Mouse (Mus musculus) intestine, postnatal 0 days (tissue): ENCODE results near the gene Rgs3. TPM values are rescaled to one million over a fixed set of nuclear protein-coding genes. Genes with fewer than 3 reads are reported as not detected.

Experiments used
- ATAC-seq: fragments of 200-750 bp; cut with Nextera tagmentation; 2 replicates; pipeline ENCODE4 v1.8.0; 2017; ENCODE audit warnings: mild to moderate bottlenecking, moderate TSS enrichment, moderate library complexity
- H3K27ac ChIP-seq: fragments of 300-500 bp; sonication (generic); 2 replicates; pipeline ENCODE4 v1.5.1; 2014; ENCODE audit warnings: mild to moderate bottlenecking, low read depth, low read length, moderate library complexity
- H3K27me3 ChIP-seq: fragments of 300-500 bp; sonication (generic); replicated peaks from 2 replicates; pipeline ENCODE4 v1.6.1; 2014; ENCODE audit warnings: low read length, mixed read lengths; ENCODE audit not compliant: control insufficient read depth, insufficient read depth
- H3K36me3 ChIP-seq: fragments of 300-500 bp; sonication (generic); 2 replicates; pipeline ENCODE4 v1.6.1; 2014; ENCODE audit warnings: mild to moderate bottlenecking, moderate library complexity; ENCODE audit not compliant: control insufficient read depth, insufficient read depth
- H3K4me1 ChIP-seq: fragments of 300-500 bp; sonication (generic); replicated peaks from 2 replicates; pipeline ENCODE4 v1.6.1; 2014; ENCODE audit warnings: antibody characterized with exemption, low read length, mixed read lengths; ENCODE audit not compliant: control insufficient read depth, insufficient read depth
- H3K4me2 ChIP-seq: fragments of 300-500 bp; sonication (generic); replicated peaks from 2 replicates; pipeline ENCODE4 v1.6.1; 2014; ENCODE audit warnings: low read depth, mild to moderate bottlenecking, moderate library complexity
- H3K4me3 ChIP-seq: fragments of 300-500 bp; sonication (generic); 2 replicates; pipeline ENCODE4 v1.5.1; 2014; ENCODE audit warnings: low read depth, low read length
- H3K9ac ChIP-seq: fragments of 300-500 bp; sonication (generic); 2 replicates; pipeline ENCODE4 v1.6.1; 2014; ENCODE audit warnings: mild to moderate bottlenecking, low read depth, low read length
- H3K9me3 ChIP-seq: fragments of 300-500 bp; sonication (generic); 2 replicates; pipeline ENCODE4 v1.6.1; 2016; ENCODE audit warnings: mixed run types; ENCODE audit not compliant: control insufficient read depth
- CTCF ChIP-seq: sonication (generic); IDR thresholded peaks from 2 replicates; pipeline ENCODE4 v1.5.1; 2016; ENCODE audit warnings: low read depth, mild to moderate bottlenecking, control low read depth, antibody characterized with exemption, moderate library complexity
- WGBS: fragments of 180-500 bp; shearing (Covaris S2); extraction: QIAGEN DNeasy Blood & Tissue Kit; methylation state at CpG from one replicate; pipeline ENCODE4 v1.1.7; 2014; 5-methylcytosine and 5-hydroxymethylcytosine counted together
- polyA plus RNA-seq: library from polyadenylated mRNA; unstranded; fragments of >200 nt; fragmentation: Nextera tagmentation; extraction: Ambion mirVana; gene quantifications from 2 replicates; pipeline ENCODE4 v1.2.1, GENCODE M21; 2015

Gene Rgs3
- polyA plus RNA-seq, 1 experiment from 2014 or later: 30.1 TPM

DNA sequence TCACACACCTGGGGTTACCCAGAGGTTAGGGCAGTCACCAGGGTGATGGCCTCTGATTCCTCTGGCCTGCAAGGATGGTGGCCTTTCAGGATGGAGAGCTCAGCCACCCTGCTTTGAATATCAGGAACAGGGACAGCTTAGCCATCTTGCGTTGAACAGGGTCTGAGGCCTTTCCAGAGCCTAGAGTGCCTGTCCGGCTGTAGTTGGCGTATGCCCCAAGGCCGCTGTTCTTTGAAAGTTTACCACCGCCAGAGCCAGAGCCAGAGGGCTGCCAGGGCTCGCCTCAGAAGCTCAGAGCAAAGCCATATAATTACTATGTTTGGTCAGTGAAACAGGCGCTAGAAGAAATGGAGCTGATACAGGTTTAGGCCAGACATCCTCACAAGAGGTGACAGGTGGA is 68.9 kb downstream of the Rgs3 start:
- Histone ChIP-seq H3K4me3 (no peak overlapping the region), H3K27me3 (no peaks in the 10 kb centered on the region), H3K36me3 (peaks cover 10% of the 10 kb centered on the region; the same call in 1 of the 2 replicates), H3K27ac (no peak overlapping the region), H3K9me3 (no peaks in the 10 kb centered on the region), H3K4me1 (peaks cover 24% of the 10 kb centered on the region), H3K4me2 (no peak overlapping the region), H3K9ac (no peak overlapping the region)
- 69% methylated on average over 7 of the region's 7 CpGs for WGBS
- TF ChIP-seq CTCF: no peak
- ATAC-seq: no peak

DNA sequence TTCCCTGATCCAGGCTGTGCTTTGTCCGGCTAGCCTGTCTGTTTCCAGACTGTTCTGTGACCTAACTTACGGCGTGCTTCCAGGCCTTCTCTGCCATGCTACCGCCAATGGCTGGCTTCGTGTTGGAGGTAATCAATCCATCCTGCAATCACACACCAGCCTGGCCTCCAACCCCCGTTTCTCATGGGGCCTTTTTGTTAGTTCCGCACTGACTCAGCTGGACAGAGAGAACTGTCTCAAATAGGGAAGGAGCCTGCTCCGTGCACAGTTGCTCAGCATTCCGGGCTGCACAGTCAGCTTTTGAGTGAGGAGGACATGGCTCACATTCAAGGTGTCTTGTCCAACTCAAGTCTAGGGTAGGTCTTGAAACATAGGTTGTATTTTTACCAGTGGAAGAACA is 69.8 kb downstream of the Rgs3 start:
- 57% methylated on average over 9 of the region's 9 CpGs for WGBS
- no peak overlapping the region for H3K9ac ChIP-seq

DNA sequence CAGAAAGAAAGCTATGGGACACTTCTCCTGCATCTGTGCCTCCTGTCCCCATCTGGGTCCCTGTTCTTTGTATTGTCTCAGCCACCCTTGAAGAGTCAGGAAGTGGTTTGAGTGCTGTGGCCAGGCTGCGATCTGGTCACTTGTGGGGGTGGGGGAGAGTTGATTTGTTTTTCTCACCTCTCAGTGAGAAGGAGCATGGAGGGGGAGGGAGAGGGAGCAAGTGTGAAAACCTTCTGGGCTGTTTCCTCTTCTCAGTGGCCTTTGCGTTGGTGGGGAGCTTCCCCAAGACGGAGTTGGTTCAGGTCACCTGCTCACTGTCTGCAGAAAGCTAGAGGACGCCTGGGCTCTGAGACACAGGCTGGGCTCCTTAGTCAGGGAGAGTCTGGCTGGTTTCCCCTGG is 70.3 kb downstream of the Rgs3 start:
- H3K27ac ChIP-seq: no peak overlapping the region; the same call in 1 of the 2 replicates

More for the DNA sequence above, 69.8 kb downstream of the Rgs3 start:
- no peaks in the 10 kb centered on the region for H3K9me3 ChIP-seq
- TF ChIP-seq CTCF: no peak
- no peaks in the 10 kb centered on the region for H3K27me3 ChIP-seq
- peaks cover 10% of the 10 kb centered on the region; the same call in 1 of the 2 replicates for H3K36me3 ChIP-seq
- no peak overlapping the region for H3K4me3 ChIP-seq
- no peak for ATAC-seq
- no peak overlapping the region for H3K4me2 ChIP-seq
- H3K4me1 ChIP-seq: peaks cover 24% of the 10 kb centered on the region
- H3K27ac ChIP-seq: no peak overlapping the region; the same call in 1 of the 2 replicates

DNA sequence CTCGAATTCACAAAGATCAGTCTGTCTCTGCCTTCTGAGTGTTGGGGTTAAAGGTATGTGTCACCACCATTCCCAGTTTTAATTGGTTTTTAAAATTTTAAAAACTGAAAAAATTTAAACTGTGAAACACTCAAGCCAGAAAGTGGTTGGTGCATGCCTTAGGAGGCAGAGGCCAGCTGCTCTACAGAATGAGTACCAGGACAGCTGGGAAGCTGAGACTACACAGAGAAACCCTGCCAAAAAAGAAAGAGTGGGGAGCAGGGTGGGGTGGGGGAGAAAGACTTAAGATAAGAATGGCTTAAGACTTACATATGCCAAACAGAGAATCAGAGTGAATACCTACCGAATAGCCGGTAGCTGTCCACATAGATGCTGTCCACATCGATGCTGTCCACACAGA is 73.6 kb downstream of the Rgs3 start:
- WGBS: 89% methylated on average over 4 of the region's 4 CpGs
- Histone ChIP-seq H3K9ac (no peak overlapping the region), H3K36me3 (peaks cover 22% of the 10 kb centered on the region; the same call in 1 of the 2 replicates), H3K4me1 (peaks cover 10% of the 10 kb centered on the region; the same call in 1 of the 2 replicates), H3K4me3 (no peak overlapping the region), H3K9me3 (no peaks in the 10 kb centered on the region), H3K27ac (no peak overlapping the region), H3K27me3 (no peaks in the 10 kb centered on the region), H3K4me2 (no peak overlapping the region)
- no peak for TF ChIP-seq CTCF
- no peak for ATAC-seq

More for the DNA sequence above, 70.3 kb downstream of the Rgs3 start:
- no peak overlapping the region for H3K4me3 ChIP-seq
- no peak for TF ChIP-seq CTCF
- no peaks in the 10 kb centered on the region for H3K9me3 ChIP-seq
- no peaks in the 10 kb centered on the region for H3K27me3 ChIP-seq
- H3K4me1 ChIP-seq: peaks cover 24% of the 10 kb centered on the region
- no peak overlapping the region for H3K9ac ChIP-seq
- ATAC-seq: no peak
- H3K36me3 ChIP-seq: peaks cover 10% of the 10 kb centered on the region; the same call in 1 of the 2 replicates
- 78% methylated on average over 4 of the region's 4 CpGs for WGBS
- no peak overlapping the region for H3K4me2 ChIP-seq

DNA sequence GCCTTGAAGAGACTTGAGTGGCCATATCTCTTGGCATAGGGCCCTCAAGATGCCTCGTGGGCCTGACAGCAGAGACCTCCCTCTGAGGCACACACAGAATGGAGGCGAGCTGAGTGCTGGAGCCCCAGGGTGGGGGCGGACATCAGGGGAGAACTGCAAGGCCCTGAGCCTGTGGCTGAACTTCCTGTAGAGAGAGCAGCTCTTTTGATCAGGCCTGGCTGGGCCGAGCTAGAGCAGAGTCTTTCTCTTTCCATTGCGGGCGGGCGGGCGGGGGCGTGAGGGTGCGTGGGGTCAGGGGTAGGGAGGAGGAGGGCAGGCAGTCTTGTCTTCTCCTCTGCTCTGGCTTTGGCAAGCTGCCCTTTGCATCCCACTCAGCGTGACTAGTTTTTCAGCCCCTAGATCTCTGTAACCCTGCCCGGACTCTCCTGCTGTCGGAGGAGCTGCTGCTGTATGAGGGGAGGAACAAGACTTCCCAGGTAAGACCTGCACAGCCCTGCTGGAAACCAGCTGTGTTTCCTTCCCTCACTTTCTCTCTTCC is 74.5 kb downstream of the Rgs3 start:
- no peak overlapping the region for H3K9ac ChIP-seq
- peaks cover 22% of the 10 kb centered on the region; the same call in 1 of the 2 replicates for H3K36me3 ChIP-seq
- H3K4me3 ChIP-seq: no peak overlapping the region
- no peaks in the 10 kb centered on the region for H3K27me3 ChIP-seq
- TF ChIP-seq CTCF: no peak
- no peaks in the 10 kb centered on the region for H3K9me3 ChIP-seq
- H3K27ac ChIP-seq: peak overlapping the region; percentile 7; the same call in 1 of the 2 replicates
- no peak overlapping the region for H3K4me2 ChIP-seq
- no peak for ATAC-seq
- 26% methylated on average over 7 of the region's 13 CpGs for WGBS
- H3K4me1 ChIP-seq: 0 out of 2 replicates have a peak, but pooled peaks cover 5% of the 10 kb centered on the region

DNA sequence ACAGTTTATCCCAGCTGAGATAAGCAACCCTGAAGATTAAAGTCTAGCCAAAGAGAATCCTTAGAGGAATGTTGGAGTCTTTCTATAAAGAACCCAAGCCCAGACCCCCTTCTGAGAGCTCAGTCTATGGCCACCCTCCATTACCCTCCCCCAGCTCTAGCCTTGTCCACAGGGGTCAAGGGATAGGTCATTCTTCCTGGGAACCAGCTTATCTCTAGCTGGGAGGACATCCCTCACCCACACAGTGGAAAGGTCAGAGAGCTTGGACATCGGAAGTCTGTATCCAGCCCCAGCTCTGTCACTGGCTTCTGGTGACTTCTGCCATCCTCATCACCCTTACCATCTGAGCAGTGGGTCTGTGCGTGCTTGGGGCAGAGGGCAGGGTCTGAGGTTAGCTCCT is 75.2 kb downstream of the Rgs3 start:
- Histone ChIP-seq H3K27ac (no peak overlapping the region), H3K4me1 (0 out of 2 replicates have a peak, but pooled peaks cover 3% of the 10 kb centered on the region), H3K9me3 (no peaks in the 10 kb centered on the region), H3K4me3 (no peak overlapping the region), H3K9ac (no peak overlapping the region), H3K27me3 (no peaks in the 10 kb centered on the region), H3K36me3 (peaks cover 26% of the 10 kb centered on the region; the same call in 1 of the 2 replicates), H3K4me2 (no peak overlapping the region)
- ATAC-seq: no peak
- TF ChIP-seq CTCF: no peak
- 60% methylated on average over 2 of the region's 2 CpGs for WGBS
